Mouse (Mus musculus): Measurements from ENCODE around the gene Prss56. TPM values are rescaled to one million over a fixed set of nuclear protein-coding genes. Genes with fewer than 3 reads are reported as not detected.

The Prss56 gene
- total and polyA plus RNA-seq, 3 experiments, result not detected

GRCm38 (mm10) chr1:87190429-87190828, 7.3 kb downstream of the Prss56 start, which contains the start of gene Chrnd:
Gene Chrnd (plus strand): TSS chr1:87190607.
- in situ Hi-C loops (cut with MboI; ENCODE audit: low pct_ligation_motif_present, low pct_unique_long_range_greater_than_20kb, low sequenced_read_pairs), result no loop called here
- no peak within 1 kb of the TSS for H3K4me3 ChIP-seq (replicated peaks in 1 of 3; ENCODE audit: low read depth in 2 of 3, low read length in 2 of 3, poor library complexity in 1 of 3)
- no peaks in the 10 kb centered on the region for H3K36me3 ChIP-seq (replicated peaks in 1 of 2; ENCODE audit: control insufficient read depth in 1 of 2, insufficient read depth in 1 of 2, low read length in 1 of 2)
- H3K9me3 ChIP-seq (replicated peaks; ENCODE audit: low read length), result no peaks in the 10 kb centered on the region
- H3K4me2 ChIP-seq (ENCODE audit: insufficient read depth, low read depth, poor library complexity, severe bottlenecking), result no peak within 1 kb of the TSS
- H3K27ac ChIP-seq (ENCODE audit: insufficient read depth, low read depth), result no peak within 1 kb of the TSS
- H3K4me1 ChIP-seq (ENCODE audit: control insufficient read depth in 1 of 2, insufficient read depth in 2 of 2), result peaks cover 5 to 9% of the 10 kb centered on the region in 2 experiments
- TF ChIP-seq MYC (IDR thresholded peaks at IDR 0.05; ENCODE audit: low read depth, low read length), result no peak
- no peak for TF ChIP-seq USF1 (IDR thresholded peaks at IDR 0.05; ENCODE audit: low read depth, low read length)
- TF ChIP-seq ZKSCAN1 (IDR thresholded peaks at IDR 0.05; ENCODE audit: borderline replicate concordance, low read depth, low read length), result no peak
- TF ChIP-seq MEF2A (IDR thresholded peaks at IDR 0.05; ENCODE audit: borderline replicate concordance, low read depth, low read length), result no peak
- no peak for TF ChIP-seq ZNF384 (IDR thresholded peaks at IDR 0.05; ENCODE audit: low read depth, low read length)
- no peak for TF ChIP-seq CHD1 (IDR thresholded peaks at IDR 0.05; ENCODE audit: low read depth, low read length)
- TF ChIP-seq MAZ (IDR thresholded peaks at IDR 0.05; ENCODE audit: low read depth, low read length), result no peak
- no peak for TF ChIP-seq ETS1 (conservative IDR thresholded peaks at IDR 0.05; ENCODE audit: low read depth, low read length)
- TF ChIP-seq ZMIZ1 (IDR thresholded peaks at IDR 0.05; ENCODE audit: low read depth, low read length), result no peak
- TF ChIP-seq PAX5 (IDR thresholded peaks at IDR 0.05; ENCODE audit: low read length), result no peak
- TF ChIP-seq HCFC1 (IDR thresholded peaks at IDR 0.05; ENCODE audit: low read depth, low read length), result no peak
- TF ChIP-seq USF2 (conservative IDR thresholded peaks at IDR 0.05; ENCODE audit: low read depth, low read length), result no peak
- TF ChIP-seq JUND (conservative IDR thresholded peaks at IDR 0.05; ENCODE audit: low read depth, low read length), result no peak
- H3K27me3 ChIP-seq (replicated peaks), result peaks cover 64% of the 10 kb centered on the region
- no peak within 1 kb of the TSS for H3K9ac ChIP-seq (ENCODE audit: insufficient read depth, low read depth)
- dilution Hi-C loops (cut with MboI; ENCODE audit: extremely low pct_ligation_motif_present, extremely low pct_unique_long_range_greater_than_20kb, low sequenced_read_pairs), result no loop called here
- no peaks in the 10 kb centered on the region for H3K79me2 ChIP-seq (replicated peaks; ENCODE audit: control insufficient read depth, extremely low read depth, insufficient read depth, poor library complexity, severe bottlenecking)
- DNase-seq (ENCODE audit: extremely low read depth), result no peak

DNA sequence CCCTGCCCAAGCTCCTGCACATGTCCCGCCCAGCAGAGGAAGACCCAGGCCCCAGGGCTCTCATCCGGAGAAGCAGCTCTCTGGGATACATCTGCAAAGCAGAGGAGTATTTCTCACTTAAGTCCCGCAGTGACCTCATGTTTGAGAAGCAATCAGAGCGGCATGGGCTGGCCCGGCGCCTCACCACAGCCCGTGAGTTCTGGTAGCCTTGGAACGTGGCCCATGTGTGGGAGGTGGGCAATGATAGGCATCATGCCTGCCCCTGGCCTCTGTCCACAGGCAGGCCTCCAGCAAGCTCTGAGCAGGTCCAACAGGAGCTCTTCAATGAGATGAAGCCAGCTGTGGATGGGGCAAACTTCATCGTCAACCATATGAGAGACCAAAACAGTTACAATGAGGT, 14.2 kb downstream of the Prss56 start:
- Histone ChIP-seq H3K79me2 (replicated peaks; ENCODE audit: control insufficient read depth, extremely low read depth, insufficient read depth, poor library complexity, severe bottlenecking) (no peaks in the 10 kb centered on the region), H3K36me3 (replicated peaks in 1 of 2; ENCODE audit: control insufficient read depth in 1 of 2, insufficient read depth in 1 of 2, low read length in 1 of 2) (no peaks in the 10 kb centered on the region), H3K9me3 (replicated peaks; ENCODE audit: low read length) (no peaks in the 10 kb centered on the region), H3K4me1 (ENCODE audit: control insufficient read depth in 1 of 2, insufficient read depth in 2 of 2) (peaks cover 2 to 3% of the 10 kb centered on the region in 2 experiments; a peak in 2 of 4 replicates), H3K4me2 (ENCODE audit: insufficient read depth, low read depth, poor library complexity, severe bottlenecking) (no peak overlapping the region), H3K27ac (ENCODE audit: insufficient read depth, low read depth) (no peak overlapping the region), H3K27me3 (replicated peaks) (peaks cover 40% of the 10 kb centered on the region), H3K9ac (ENCODE audit: insufficient read depth, low read depth) (no peak overlapping the region), H3K4me3 (replicated peaks in 1 of 3; ENCODE audit: low read depth in 2 of 3, low read length in 2 of 3, poor library complexity in 1 of 3) (no peak overlapping the region)
- no peak for TF ChIP-seq CHD1 (IDR thresholded peaks at IDR 0.05; ENCODE audit: low read depth, low read length)
- TF ChIP-seq E2F4 (IDR thresholded peaks at IDR 0.05; ENCODE audit: insufficient replicate concordance, low read depth, low read length), result no peak
- TF ChIP-seq USF2 (conservative IDR thresholded peaks at IDR 0.05; ENCODE audit: low read depth, low read length), result no peak
- no peak for TF ChIP-seq ZKSCAN1 (IDR thresholded peaks at IDR 0.05; ENCODE audit: borderline replicate concordance, low read depth, low read length)
- no peak for TF ChIP-seq IRF4 (IDR thresholded peaks at IDR 0.05; ENCODE audit: low read depth, low read length)
- TF ChIP-seq NELFE (IDR thresholded peaks at IDR 0.05; ENCODE audit: low read depth, low read length), result no peak
- no peak for TF ChIP-seq MXI1 (IDR thresholded peaks at IDR 0.05; ENCODE audit: low read depth, low read length)
- TF ChIP-seq CTCF (conservative IDR thresholded peaks at IDR 0.05 in 1 of 2, IDR thresholded peaks at IDR 0.05 in 1 of 2; ENCODE audit: low read depth in 2 of 2, low read length in 2 of 2), result no peak
- no peak for DNase-seq (ENCODE audit: extremely low read depth)
- in situ Hi-C loops (cut with MboI; ENCODE audit: low pct_ligation_motif_present, low pct_unique_long_range_greater_than_20kb, low sequenced_read_pairs) (no loop called here), dilution Hi-C loops (cut with MboI; ENCODE audit: extremely low pct_ligation_motif_present, extremely low pct_unique_long_range_greater_than_20kb, low sequenced_read_pairs) (no loop called here)
